Mouse (Mus musculus) thymus, adult 2 months (tissue): ENCODE data around the gene Pgap3. TPM values are rescaled to one million over a fixed set of nuclear protein-coding genes. Genes with fewer than 3 reads are reported as not detected.
A peak's percentile ranks its signal among the peaks of the same experiment; 100 is the strongest.

ENCODE experiments used
- DNase-seq: peaks from one replicate; pipeline ENCODE4 v3.0.0; 2021
- H3K27ac ChIP-seq: fragments of 200-500 bp; 2 replicates; pipeline ENCODE4 v1.5.1; 2012; ENCODE audit warnings: low read length, control low read depth; ENCODE audit not compliant: control insufficient read depth, insufficient read depth
- H3K27me3 ChIP-seq: fragments of 200-500 bp; 2 replicates; pipeline ENCODE4 v1.6.1; 2012; ENCODE audit warnings: mild to moderate bottlenecking, low read length, moderate library complexity, mixed read lengths; ENCODE audit not compliant: control insufficient read depth, insufficient read depth
- H3K36me3 ChIP-seq: fragments of 200-500 bp; 2 replicates; pipeline ENCODE4 v1.6.1; 2012; ENCODE audit warnings: mild to moderate bottlenecking, low read length, moderate library complexity; ENCODE audit not compliant: control insufficient read depth, insufficient read depth
- H3K4me1 ChIP-seq: fragments of 200-500 bp; replicated peaks from 2 replicates; pipeline ENCODE4 v1.6.1; 2012; ENCODE audit warnings: low read length; ENCODE audit not compliant: control insufficient read depth, insufficient read depth
- H3K4me3 ChIP-seq: fragments of 200-500 bp; 2 replicates; pipeline ENCODE4 v1.5.1; 2012; ENCODE audit warnings: mild to moderate bottlenecking, low read length, control low read depth, moderate library complexity; ENCODE audit not compliant: control insufficient read depth, insufficient read depth
- CTCF ChIP-seq: fragments of 200-500 bp; IDR thresholded peaks from 2 replicates; pipeline ENCODE4 v1.5.1; 2012; ENCODE audit warnings: mild to moderate bottlenecking, control low read depth, low read length, moderate library complexity, borderline replicate concordance; ENCODE audit not compliant: control insufficient read depth, poor library complexity, insufficient read depth; ENCODE audit errors: extremely low read depth
- POLR2A ChIP-seq: fragments of 200-500 bp; IDR thresholded peaks from 2 replicates; pipeline ENCODE4 v1.6.1; 2012; ENCODE audit warnings: mild to moderate bottlenecking, low read length, control low read depth, moderate library complexity; ENCODE audit not compliant: control insufficient read depth, poor library complexity, insufficient read depth; ENCODE audit errors: extremely low read depth
- WGBS: fragments of 180-500 bp; shearing (Covaris S2); methylation state at CpG from one replicate; pipeline ENCODE4 v1.1.7; 2018; 5-methylcytosine and 5-hydroxymethylcytosine counted together
- polyA plus RNA-seq: library from polyadenylated mRNA; depleted of rRNA; stranded (reverse); fragments of >200 nt; gene quantifications from 2 replicates; pipeline ENCODE4 v1.2.3, GENCODE M21; 2012

Gene Pgap3
- polyA plus RNA-seq, 1 experiment = 51.8 TPM

DNA sequence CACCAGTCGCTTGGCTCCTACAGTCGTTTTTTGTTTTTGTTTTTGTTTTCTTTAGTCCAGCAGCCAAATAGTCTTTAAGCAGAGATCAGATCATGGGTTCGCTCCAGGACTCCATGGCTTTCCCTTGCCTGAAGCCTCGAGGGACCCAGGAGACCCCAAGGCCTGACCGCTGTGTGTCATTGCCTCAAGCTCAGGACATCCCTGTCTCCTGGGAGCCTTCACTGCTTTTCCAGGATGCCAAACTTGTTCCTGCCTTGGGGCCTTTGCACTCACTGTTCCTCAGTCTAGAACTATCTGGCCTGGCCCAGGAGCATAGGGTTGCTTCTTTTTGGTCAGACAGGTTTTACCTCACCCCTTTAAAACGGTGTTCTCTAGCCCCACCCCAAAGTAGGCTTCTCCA lies 6.3 kb upstream of the Pgap3 start:
- TF ChIP-seq CTCF (no peak), POLR2A (no peak)
- Histone ChIP-seq H3K27me3 (peaks cover 7% of the 10 kb centered on the region; the same call in 1 of the 2 replicates), H3K4me3 (no peak overlapping the region), H3K27ac (no peak overlapping the region), H3K36me3 (no peaks in the 10 kb centered on the region), H3K4me1 (no peaks in the 10 kb centered on the region)
- WGBS = 89% methylated on average over 6 of the region's 6 CpGs
- no peak for DNase-seq

GRCm38 (mm10) chr11:98400816-98401215 lies 526 bp upstream of the Pgap3 start:
- Histone ChIP-seq H3K4me3 (no peak overlapping the region), H3K4me1 (peaks cover 3% of the 10 kb centered on the region), H3K27me3 (no peaks in the 10 kb centered on the region; the same call in 1 of the 2 replicates), H3K27ac (no peak overlapping the region), H3K36me3 (no peaks in the 10 kb centered on the region)
- DNase-seq = no peak
- WGBS = 59% methylated on average over 3 of the region's 3 CpGs
- TF ChIP-seq POLR2A = no peak
- TF ChIP-seq CTCF = no peak

- H3K36me3 ChIP-seq = no peaks in the 10 kb centered on the region
- WGBS = 98% methylated on average over 7 of the region's 7 CpGs
- H3K27ac ChIP-seq = no peak overlapping the region
- no peak for TF ChIP-seq CTCF
- TF ChIP-seq POLR2A = no peak
- H3K27me3 ChIP-seq = no peaks in the 10 kb centered on the region
- H3K4me1 ChIP-seq = peaks cover 24% of the 10 kb centered on the region
- H3K4me3 ChIP-seq = no peak overlapping the region
- DNase-seq = no peak
Observed at GRCm38 (mm10) chr11:98397946-98398345, 2.3 kb downstream of the Pgap3 start.

DNA sequence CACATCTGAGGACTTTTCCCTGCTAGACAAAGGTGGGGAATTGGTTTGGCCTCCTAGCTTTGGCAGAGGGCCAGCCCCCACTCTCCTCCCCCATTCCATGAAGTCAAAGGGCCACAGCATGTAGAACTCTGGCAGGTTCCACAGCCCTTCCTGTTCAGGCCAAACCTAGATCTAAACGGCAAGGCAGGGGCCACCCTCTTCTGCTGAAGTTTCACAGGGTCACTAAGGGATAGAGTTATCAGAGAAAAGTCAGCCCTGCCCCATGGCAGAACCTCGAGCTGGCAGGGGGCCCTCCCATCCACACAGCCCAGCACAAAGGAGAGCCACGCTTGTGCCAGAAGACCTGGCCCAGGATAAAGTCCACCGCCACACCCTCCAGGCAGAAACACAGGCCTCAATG lies 5.2 kb downstream of the Pgap3 start:
- no peaks in the 10 kb centered on the region for H3K36me3 ChIP-seq
- no peak overlapping the region for H3K4me3 ChIP-seq
- H3K27me3 ChIP-seq = no peaks in the 10 kb centered on the region
- H3K4me1 ChIP-seq = peaks cover 36% of the 10 kb centered on the region
- DNase-seq = no peak
- no peak overlapping the region for H3K27ac ChIP-seq
- TF ChIP-seq POLR2A = no peak
- TF ChIP-seq CTCF = no peak
- WGBS = 65% methylated on average over 4 of the region's 4 CpGs

- DNase-seq = no peak
- Histone ChIP-seq H3K27me3 (no peaks in the 10 kb centered on the region), H3K27ac (peak overlapping the region; percentile 97), H3K4me3 (no peak overlapping the region), H3K36me3 (no peaks in the 10 kb centered on the region), H3K4me1 (peaks cover 36% of the 10 kb centered on the region)
- TF ChIP-seq POLR2A (no peak), CTCF (no peak)
- WGBS = 83% methylated on average over 6 of the region's 6 CpGs
Observed at GRCm38 (mm10) chr11:98394301-98394700, 6.0 kb downstream of the Pgap3 start.

DNA sequence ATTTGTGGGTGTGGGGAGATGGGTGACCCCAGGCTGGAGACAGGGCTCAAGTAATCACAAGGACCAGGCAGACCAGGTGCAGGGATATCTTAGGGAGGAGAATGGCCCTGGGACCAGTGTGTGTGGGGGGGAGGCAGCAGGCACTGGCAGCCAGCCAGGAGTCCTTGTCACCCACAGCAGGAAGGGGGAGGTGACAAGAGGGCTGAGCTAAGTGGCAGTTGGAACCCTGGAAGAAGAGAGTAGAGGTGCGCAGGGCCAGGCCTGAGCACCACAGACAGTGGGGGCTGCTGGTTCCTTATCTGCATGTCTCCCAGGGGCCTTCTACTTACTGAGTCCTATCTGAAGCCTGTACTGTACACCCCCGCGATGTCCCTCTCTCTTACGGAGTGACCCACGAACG lies 7.0 kb downstream of the Pgap3 start:
- Histone ChIP-seq H3K4me3 (no peak overlapping the region), H3K27ac (peak overlapping the region; percentile 97), H3K36me3 (no peaks in the 10 kb centered on the region), H3K27me3 (no peaks in the 10 kb centered on the region), H3K4me1 (peaks cover 41% of the 10 kb centered on the region)
- peak; percentile 86 for TF ChIP-seq POLR2A
- TF ChIP-seq CTCF = peak; percentile 37; the same call in 1 of the 2 replicates
- 7% methylated on average over 6 of the region's 6 CpGs for WGBS
- DNase-seq = peak; percentile 82

DNA sequence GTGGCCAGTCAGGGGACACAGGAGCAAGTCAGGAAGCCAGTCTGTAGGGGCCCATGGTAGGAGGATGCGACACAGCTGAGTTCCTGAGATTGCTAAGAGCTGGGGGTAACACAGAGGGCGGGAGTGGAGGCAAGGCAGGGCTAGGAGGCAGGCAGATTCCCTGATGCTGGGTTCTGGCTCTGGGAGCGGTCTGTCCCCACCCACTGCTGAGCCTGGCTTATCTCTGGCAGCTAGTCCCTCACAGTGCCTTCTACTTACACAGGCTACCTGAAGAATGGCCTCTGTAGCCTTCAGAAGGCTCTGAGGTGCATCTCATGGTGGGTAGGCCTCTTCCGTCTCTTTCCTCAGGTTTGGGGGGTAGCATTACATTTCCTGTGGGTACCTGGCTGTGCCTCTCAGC lies 7.6 kb downstream of the Pgap3 start:
- peak; percentile 19 for DNase-seq
- TF ChIP-seq CTCF (no peak), POLR2A (no peak)
- Histone ChIP-seq H3K27ac (peak overlapping the region; percentile 97), H3K27me3 (no peaks in the 10 kb centered on the region), H3K36me3 (no peaks in the 10 kb centered on the region), H3K4me3 (no peak overlapping the region), H3K4me1 (peaks cover 41% of the 10 kb centered on the region)
- WGBS = 29% methylated on average over 4 of the region's 4 CpGs
